Mouse (Mus musculus) forebrain, embryonic 16.5 days (tissue): ENCODE measurements around the gene Zmat5. TPM values are rescaled to one million over a fixed set of nuclear protein-coding genes. Genes with fewer than 3 reads are reported as not detected.
A peak's percentile ranks its signal among the peaks of the same experiment; 100 is the strongest.

Experiments used
- ATAC-seq: fragments of 200-750 bp; cut with Nextera tagmentation; 2 replicates; pipeline ENCODE4 v1.8.0; 2017; ENCODE audit warnings: mild to moderate bottlenecking, moderate library complexity
- H3K27ac ChIP-seq: fragments of 300-500 bp; sonication (generic); 2 replicates; pipeline ENCODE4 v1.5.1; 2014; ENCODE audit warnings: low read length, control low read depth
- H3K27me3 ChIP-seq: fragments of 300-500 bp; sonication (generic); replicated peaks from 2 replicates; pipeline ENCODE4 v1.6.1; 2014; ENCODE audit warnings: low read length; ENCODE audit not compliant: control insufficient read depth, insufficient read depth
- H3K36me3 ChIP-seq: fragments of 300-500 bp; sonication (generic); 2 replicates; pipeline ENCODE4 v1.6.1; 2014; ENCODE audit not compliant: control insufficient read depth, insufficient read depth
- H3K4me1 ChIP-seq: fragments of 300-500 bp; sonication (generic); replicated peaks from 2 replicates; pipeline ENCODE4 v1.6.1; 2014; ENCODE audit warnings: low read length; ENCODE audit not compliant: control insufficient read depth, insufficient read depth
- H3K4me2 ChIP-seq: fragments of 300-500 bp; sonication (generic); 2 replicates; pipeline ENCODE4 v1.6.1; 2014; ENCODE audit warnings: mild to moderate bottlenecking, low read length, control low read depth
- H3K4me3 ChIP-seq: fragments of 300-500 bp; sonication (generic); replicated peaks from 2 replicates; pipeline ENCODE4 v1.5.1; 2014; ENCODE audit warnings: mild to moderate bottlenecking, low read length, control low read depth
- H3K9ac ChIP-seq: fragments of 300-500 bp; sonication (generic); replicated peaks from 2 replicates; pipeline ENCODE4 v1.6.1; 2014; ENCODE audit warnings: low read depth, low read length, control low read depth
- H3K9me3 ChIP-seq: fragments of 300-500 bp; sonication (generic); 2 replicates; pipeline ENCODE4 v1.6.1; 2016; ENCODE audit warnings: low read length; ENCODE audit not compliant: control insufficient read depth
- WGBS: fragments of 180-500 bp; shearing (Covaris S2); extraction: QIAGEN DNeasy Blood & Tissue Kit; methylation state at CpG from one replicate; pipeline ENCODE4 v1.1.7; 2014; 5-methylcytosine and 5-hydroxymethylcytosine counted together
- polyA plus RNA-seq: library from polyadenylated mRNA; unstranded; fragments of >200 nt; fragmentation: Nextera tagmentation; extraction: Ambion mirVana; gene quantifications from 2 replicates; pipeline ENCODE4 v1.2.1, GENCODE M21; 2015

The Zmat5 gene
- 70.2 and 75.5 TPM in 2 replicates for polyA plus RNA-seq

GRCm38 (mm10) chr11:4704072-4704964, at the start of gene Zmat5, which contains the start of gene Uqcr10:
Zmat5 (plus strand) TSS chr11:4704678.
Uqcr10 (minus strand) TSS chr11:4704342.
- H3K27me3 ChIP-seq, result no peaks in the 10 kb centered on the region
- H3K4me2 ChIP-seq, result peak within 1 kb of the TSS; percentile 92
- H3K4me1 ChIP-seq, result peaks cover 20% of the 10 kb centered on the region
- peak within 1 kb of the TSS; percentile 79 for H3K9ac ChIP-seq
- peak; percentile 99 for ATAC-seq
- H3K27ac ChIP-seq, result peak within 1 kb of the TSS; percentile 46
- H3K9me3 ChIP-seq, result no peaks in the 10 kb centered on the region
- under 1% methylated on average over 47 of the region's 47 CpGs for WGBS
- 0 out of 2 replicates have a peak, but pooled peaks cover 10% of the 10 kb centered on the region for H3K36me3 ChIP-seq
- peak within 1 kb of the TSS; percentile 88 for H3K4me3 ChIP-seq

GRCm38 (mm10) chr11:4659818-4660217, 44.7 kb upstream of the Zmat5 start:
- 0 out of 2 replicates have a peak, but pooled peaks cover 11% of the 10 kb centered on the region for H3K36me3 ChIP-seq
- no peak overlapping the region for H3K4me2 ChIP-seq
- H3K4me3 ChIP-seq, result no peak overlapping the region
- H3K27ac ChIP-seq, result no peak overlapping the region
- no peaks in the 10 kb centered on the region for H3K9me3 ChIP-seq
- 0 out of 2 replicates have a peak, but pooled peaks cover 9% of the 10 kb centered on the region for H3K4me1 ChIP-seq
- ATAC-seq, result no peak
- WGBS, result 92% methylated on average over 1 of the region's 1 CpGs
- H3K9ac ChIP-seq, result no peak overlapping the region
- no peaks in the 10 kb centered on the region for H3K27me3 ChIP-seq

DNA sequence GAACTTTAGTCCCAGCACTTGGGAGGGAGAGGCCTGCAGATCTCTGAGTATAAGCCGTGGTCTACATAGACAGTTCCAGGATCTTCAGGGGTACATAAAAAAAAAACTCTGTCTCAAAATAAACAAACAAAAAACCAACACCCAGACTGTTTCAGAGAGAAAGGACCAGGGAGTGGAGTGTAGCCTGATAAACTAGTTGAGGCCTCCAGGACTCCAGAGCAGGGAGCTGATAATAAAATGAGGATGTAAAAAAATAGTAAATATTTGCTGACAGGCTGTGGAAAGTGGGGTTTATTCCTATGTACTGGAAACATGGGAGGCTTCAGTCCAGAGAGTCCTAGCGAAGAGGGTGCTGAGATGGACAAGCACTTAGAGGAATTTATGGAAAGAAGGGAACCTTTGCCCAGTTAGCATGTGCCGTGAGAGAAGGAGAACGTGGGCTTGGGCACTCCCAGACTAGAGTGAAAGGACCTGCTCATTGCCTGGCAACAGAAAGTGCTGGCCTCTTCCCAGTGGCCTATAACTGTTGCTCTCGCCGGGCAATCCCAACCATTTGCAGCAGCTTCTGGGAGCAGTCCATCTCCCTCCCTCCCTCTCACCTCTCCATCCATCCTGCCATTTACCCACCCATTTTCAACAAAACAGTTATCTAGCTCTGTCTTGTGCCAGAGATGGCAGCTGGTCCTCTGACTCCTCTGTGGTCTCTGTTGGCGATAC, 44.0 kb upstream of the Zmat5 start:
- 0 out of 2 replicates have a peak, but pooled peaks cover 11% of the 10 kb centered on the region for H3K36me3 ChIP-seq
- WGBS, result 79% methylated on average over 7 of the region's 7 CpGs

DNA sequence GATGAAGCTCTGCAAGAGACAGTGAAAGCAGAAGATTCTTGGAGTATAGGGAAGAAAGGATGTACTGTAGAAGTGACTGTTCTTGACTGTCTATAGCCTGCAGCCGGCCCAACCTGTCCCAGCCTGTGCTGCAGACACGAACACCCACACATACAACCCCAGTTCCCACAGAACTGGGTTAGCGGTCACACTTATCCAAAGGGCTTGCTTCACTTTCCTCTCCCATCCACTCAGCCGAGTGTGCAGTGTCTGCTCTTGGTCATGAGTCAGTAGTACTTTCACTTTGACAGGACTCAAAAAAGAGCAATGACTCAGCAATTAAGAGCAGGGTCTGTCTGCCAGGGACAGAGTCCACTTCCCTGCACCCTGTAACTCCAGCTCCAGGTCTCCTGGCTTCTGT, 43.2 kb upstream of the Zmat5 start:
- WGBS, result 84% methylated on average over 4 of the region's 4 CpGs
- H3K27ac ChIP-seq, result no peak overlapping the region
- H3K36me3 ChIP-seq, result 0 out of 2 replicates have a peak, but pooled peaks cover 9% of the 10 kb centered on the region
- 0 out of 2 replicates have a peak, but pooled peaks cover 9% of the 10 kb centered on the region for H3K4me1 ChIP-seq
- no peak overlapping the region for H3K4me2 ChIP-seq
- no peaks in the 10 kb centered on the region for H3K27me3 ChIP-seq
- no peaks in the 10 kb centered on the region for H3K9me3 ChIP-seq
- ATAC-seq, result no peak
- no peak overlapping the region for H3K4me3 ChIP-seq
- H3K9ac ChIP-seq, result no peak overlapping the region

More for the DNA sequence above, 44.0 kb upstream of the Zmat5 start:
- no peak for ATAC-seq
- H3K4me1 ChIP-seq, result 0 out of 2 replicates have a peak, but pooled peaks cover 9% of the 10 kb centered on the region
- no peak overlapping the region for H3K4me3 ChIP-seq
- no peaks in the 10 kb centered on the region for H3K9me3 ChIP-seq
- no peak overlapping the region for H3K9ac ChIP-seq
- no peaks in the 10 kb centered on the region for H3K27me3 ChIP-seq
- no peak overlapping the region for H3K4me2 ChIP-seq
- H3K27ac ChIP-seq, result no peak overlapping the region

GRCm38 (mm10) chr11:4661871-4662495, 42.5 kb upstream of the Zmat5 start:
- H3K4me1 ChIP-seq, result 0 out of 2 replicates have a peak, but pooled peaks cover 9% of the 10 kb centered on the region
- 0 out of 2 replicates have a peak, but pooled peaks cover 10% of the 10 kb centered on the region for H3K36me3 ChIP-seq
- 64% methylated on average over 10 of the region's 10 CpGs for WGBS
- ATAC-seq, result peak; percentile 62; the same call in 1 of the 2 replicates
- no peak overlapping the region for H3K4me2 ChIP-seq
- no peaks in the 10 kb centered on the region for H3K9me3 ChIP-seq
- no peak overlapping the region for H3K9ac ChIP-seq
- no peak overlapping the region for H3K4me3 ChIP-seq
- peak overlapping the region; percentile 3; the same call in 1 of the 2 replicates for H3K27ac ChIP-seq
- no peaks in the 10 kb centered on the region for H3K27me3 ChIP-seq

- Histone ChIP-seq H3K9ac (no peak overlapping the region), H3K9me3 (no peaks in the 10 kb centered on the region), H3K36me3 (0 out of 2 replicates have a peak, but pooled peaks cover 12% of the 10 kb centered on the region), H3K4me3 (no peak overlapping the region), H3K27ac (peak overlapping the region; percentile 3; the same call in 1 of the 2 replicates), H3K4me2 (no peak overlapping the region), H3K27me3 (no peaks in the 10 kb centered on the region), H3K4me1 (0 out of 2 replicates have a peak, but pooled peaks cover 9% of the 10 kb centered on the region)
- ATAC-seq, result peak; percentile 10; the same call in 1 of the 2 replicates
- 86% methylated on average over 11 of the region's 11 CpGs for WGBS
Measured at GRCm38 (mm10) chr11:4662496-4662878, 42.0 kb upstream of the Zmat5 start.

- Histone ChIP-seq H3K4me1 (no peaks in the 10 kb centered on the region), H3K4me2 (no peak overlapping the region), H3K36me3 (peaks cover 18% of the 10 kb centered on the region), H3K9ac (no peak overlapping the region), H3K4me3 (no peak overlapping the region), H3K27ac (no peak overlapping the region), H3K9me3 (no peaks in the 10 kb centered on the region), H3K27me3 (no peaks in the 10 kb centered on the region)
- WGBS, result 95% methylated on average over 4 of the region's 4 CpGs
- no peak for ATAC-seq
Measured at GRCm38 (mm10) chr11:4671736-4672135, 32.7 kb upstream of the Zmat5 start.

DNA sequence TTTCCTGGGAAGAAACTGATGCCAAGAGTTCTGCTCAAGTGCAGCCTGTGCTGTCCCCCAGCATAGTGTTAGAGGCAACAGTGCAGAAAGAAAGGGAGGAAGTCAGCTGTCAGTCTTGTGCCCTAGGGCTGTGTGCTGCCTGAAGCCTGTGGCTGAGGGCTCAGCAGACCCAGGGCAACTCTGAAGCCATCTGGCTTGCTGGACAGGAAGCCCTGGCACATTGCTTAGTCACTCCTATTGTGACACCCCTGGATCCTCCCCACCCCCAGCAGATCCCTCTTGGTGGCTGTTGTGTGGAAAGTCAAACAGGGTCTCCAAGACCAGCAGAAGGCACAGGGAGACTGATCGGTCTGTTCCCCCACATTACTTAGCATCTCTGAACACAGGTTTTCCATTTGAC, 29.9 kb upstream of the Zmat5 start:
- Histone ChIP-seq H3K36me3 (peaks cover 19% of the 10 kb centered on the region), H3K4me2 (no peak overlapping the region), H3K9ac (no peak overlapping the region), H3K9me3 (no peaks in the 10 kb centered on the region), H3K4me1 (peaks cover 6% of the 10 kb centered on the region; the same call in 1 of the 2 replicates), H3K27ac (no peak overlapping the region), H3K27me3 (no peaks in the 10 kb centered on the region), H3K4me3 (no peak overlapping the region)
- ATAC-seq, result no peak
- 96% methylated on average over 1 of the region's 1 CpGs for WGBS
